ENCODE assay signal across 8 mouse cellular contexts in genomic region chr14:61012397-61012931, GRCm38 (mm10). TPM values are rescaled to one million over a fixed set of nuclear protein-coding genes. Genes with fewer than 3 reads are reported as not detected.
DNase-seq lines count a peak whose midpoint lies in the region; ATAC-seq and TF ChIP-seq lines count a peak whose summit lies in the region.

No protein-coding gene starts in this region.

- peaks cover 6% of the 10 kb centered on the region; the same call in 1 of the 2 replicates for H3K27me3 ChIP-seq in forebrain, embryonic 12.5 days
- no peaks in the 10 kb centered on the region for H3K27me3 ChIP-seq in lung, embryonic 14.5 days (ENCODE audit: insufficient read depth, low read length)

- H3K27ac ChIP-seq in forebrain, embryonic 12.5 days: peak overlapping the region; percentile 89
- H3K27ac ChIP-seq in lung, embryonic 14.5 days (ENCODE audit: low read depth): peak overlapping the region; percentile 82

- DNase-seq in CD4-positive, CD25-positive, alpha-beta regulatory T cell, adult 2 months (ENCODE audit: low read depth, low spot score): peak; percentile 66
- peak; percentile 90 for DNase-seq in adrenal gland, postnatal 14 days
- peak; percentile 63 for DNase-seq in heart, postnatal 4 days
- peak; percentile 22 for DNase-seq in layer of hippocampus, adult 9-10 months (ENCODE audit: low spot score)
- DNase-seq in lung, embryonic 14.5 days: peak; percentile 91
- peak; percentile 6 for DNase-seq in retina, adult 2 months (ENCODE audit: low read depth, low spot score)
- peak; percentile 48 to 69 for DNase-seq in urinary bladder, postnatal 36 days (ENCODE audit: low spot score in 2 of 2)

- peak overlapping the region; percentile 51 for H3K4me2 ChIP-seq in forebrain, embryonic 12.5 days
- peak overlapping the region; percentile 57 for H3K4me2 ChIP-seq in lung, embryonic 14.5 days

- WGBS in forebrain, embryonic 12.5 days: 0% methylated on average over 17 of the region's 17 CpGs
- WGBS in lung, embryonic 14.5 days: 2% methylated on average over 17 of the region's 17 CpGs

- H3K4me1 ChIP-seq in forebrain, embryonic 12.5 days: peaks cover 43% of the 10 kb centered on the region
- peaks cover 20% of the 10 kb centered on the region for H3K4me1 ChIP-seq in lung, embryonic 14.5 days (ENCODE audit: insufficient read depth)

- H3K9me3 ChIP-seq in forebrain, embryonic 12.5 days: no peaks in the 10 kb centered on the region
- no peaks in the 10 kb centered on the region for H3K9me3 ChIP-seq in lung, embryonic 14.5 days (ENCODE audit: low read depth, low read length)

- peak overlapping the region; percentile 10; the same call in 1 of the 2 replicates for H3K4me3 ChIP-seq in forebrain, embryonic 12.5 days (replicated peaks)
- H3K4me3 ChIP-seq in lung, embryonic 14.5 days (ENCODE audit: low read depth, low read length): peak overlapping the region; percentile 13; the same call in 1 of the 2 replicates

- no peak for TF ChIP-seq CTCF in lung, embryonic 14.5 days (IDR thresholded peaks at IDR 0.05; ENCODE audit: low read depth)

- peak; percentile 92 for ATAC-seq in forebrain, embryonic 12.5 days (ENCODE audit: low FRiP score)
- ATAC-seq in lung, embryonic 14.5 days (ENCODE audit: insufficient read depth): peak; percentile 92

- H3K9ac ChIP-seq in forebrain, embryonic 12.5 days: no peak overlapping the region
- H3K9ac ChIP-seq in lung, embryonic 14.5 days: peak overlapping the region; percentile 38; the same call in 1 of the 2 replicates

- H3K36me3 ChIP-seq in forebrain, embryonic 12.5 days (replicated peaks): no peaks in the 10 kb centered on the region; the same call in 1 of the 2 replicates
- H3K36me3 ChIP-seq in lung, embryonic 14.5 days (ENCODE audit: insufficient read depth): peaks cover 15% of the 10 kb centered on the region

RNA-seq across cellular contexts. Expression of gene Tnfrsf19, which starts 33.8 kb away (rescaled TPM):
- total RNA-seq in adrenal gland, postnatal 14 days (2021): 30.8 and 31.4 TPM in 2 replicates
- 92.5 and 118 TPM in 2 replicates for polyA plus RNA-seq in forebrain, embryonic 12.5 days (2016; fragmentation: Nextera tagmentation; extraction: Ambion mirVana)
- total RNA-seq in heart, postnatal 4 days (2021): 1 to 10 TPM; 6.6 to 7.0 TPM
- polyA plus RNA-seq in lung, embryonic 14.5 days (2014; fragmentation: Nextera tagmentation; extraction: Ambion mirVana): 148 and 159 TPM in 2 replicates

Comparison
In these comparisons a context has a peak if more than half of its experiments do, and no peak if none do; other contexts are left out.
1. Peak in every context shown above with its lines: DNase-seq, ATAC-seq, H3K4me3 ChIP-seq and H3K27ac ChIP-seq.
2. DNase-seq: peak in every context shown above with its lines; median percentile 91 in lung, embryonic 14.5 days; 90 in adrenal gland, postnatal 14 days; 66 in CD4-positive, CD25-positive, alpha-beta regulatory T cell, adult 2 months; 63 in heart, postnatal 4 days; 58 in urinary bladder, postnatal 36 days; 22 in layer of hippocampus, adult 9-10 months; 6 in retina, adult 2 months.